In the genomic region with DNA sequence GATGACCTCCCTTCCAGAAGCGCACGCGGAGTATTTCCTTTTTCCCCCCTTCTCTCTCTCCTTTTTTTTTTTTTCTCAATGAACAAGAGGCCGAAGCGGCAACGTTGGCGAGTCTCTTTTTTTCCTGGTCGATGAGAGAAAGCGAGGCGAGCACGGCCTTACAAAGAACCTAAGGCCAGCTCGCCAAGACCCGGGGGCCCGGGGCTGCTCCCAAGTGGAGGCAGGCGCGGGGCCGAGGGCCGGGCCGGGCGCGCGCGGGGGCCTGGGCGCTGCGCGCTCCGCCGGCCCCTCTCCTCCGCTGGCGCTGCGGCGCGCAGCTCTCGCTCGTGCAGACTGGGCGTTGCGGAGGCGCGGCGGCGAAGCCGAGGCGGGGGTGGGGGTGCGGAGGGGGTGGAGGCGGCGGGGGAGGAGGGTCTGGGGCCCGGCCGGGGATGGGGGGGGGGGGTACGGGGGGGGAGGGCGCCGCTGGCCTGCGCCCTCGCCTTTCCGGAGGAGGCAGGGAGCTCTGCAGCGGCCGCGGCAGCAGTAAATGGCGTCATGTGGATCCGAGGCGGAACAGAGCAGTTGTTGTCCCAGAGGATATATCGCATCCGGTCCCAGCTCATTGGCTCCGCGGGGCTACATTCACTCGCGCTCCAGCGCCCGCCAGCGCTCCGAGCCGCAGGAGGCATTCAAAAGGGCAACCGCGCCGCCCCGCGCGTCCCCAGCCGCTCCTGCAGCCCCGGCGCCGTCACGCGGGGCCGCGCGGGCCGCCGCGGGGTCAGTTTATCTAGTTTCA, we compare ENCODE assay signal across 8 mouse cellular contexts. TPM values are rescaled to one million over a fixed set of nuclear protein-coding genes. Genes with fewer than 3 reads are reported as not detected.
DNase-seq lines count a peak whose midpoint lies in the region; ATAC-seq lines count a peak whose summit lies in the region.

A gene (minus strand): TSS at position 29 of the 778 bp plus-strand sequence.

- peaks cover 12% of the 10 kb centered on the region; the same call in 1 of the 2 replicates for H3K4me1 ChIP-seq in embryonic facial prominence, embryonic 14.5 days (ENCODE audit: control insufficient read depth, insufficient read depth, low read length)
- peaks cover 16% of the 10 kb centered on the region for H3K4me1 ChIP-seq in heart, embryonic 10.5 days
- peaks cover 24% of the 10 kb centered on the region for H3K4me1 ChIP-seq in kidney, embryonic 16.5 days (ENCODE audit: insufficient read depth, low read length)

- WGBS in embryonic facial prominence, embryonic 14.5 days: under 1% methylated on average over 54 of the region's 89 CpGs
- WGBS in heart, embryonic 10.5 days: under 1% methylated on average over 66 of the region's 89 CpGs
- 0% methylated on average over 54 of the region's 89 CpGs for WGBS in kidney, embryonic 16.5 days

- peak within 1 kb of the TSS; percentile 97 for H3K9ac ChIP-seq in embryonic facial prominence, embryonic 14.5 days (ENCODE audit: low read depth, low read length)
- H3K9ac ChIP-seq in kidney, embryonic 16.5 days (replicated peaks; ENCODE audit: low read length): peak within 1 kb of the TSS; percentile 99

- H3K9me3 ChIP-seq in embryonic facial prominence, embryonic 14.5 days (ENCODE audit: control insufficient read depth, low read length): no peaks in the 10 kb centered on the region
- no peaks in the 10 kb centered on the region for H3K9me3 ChIP-seq in heart, embryonic 10.5 days
- no peaks in the 10 kb centered on the region for H3K9me3 ChIP-seq in kidney, embryonic 16.5 days (ENCODE audit: low read length)

- no peaks in the 10 kb centered on the region for H3K27me3 ChIP-seq in embryonic facial prominence, embryonic 14.5 days (replicated peaks; ENCODE audit: control insufficient read depth, insufficient read depth, low read length)
- no peaks in the 10 kb centered on the region for H3K27me3 ChIP-seq in heart, embryonic 10.5 days (ENCODE audit: insufficient read depth, poor library complexity, severe bottlenecking)
- H3K27me3 ChIP-seq in kidney, embryonic 16.5 days (ENCODE audit: insufficient read depth, low read length): no peaks in the 10 kb centered on the region
- H3K27me3 ChIP-seq in splenic B cell, adult 2 months (ENCODE audit: control insufficient read depth, insufficient read depth, low read length, poor library complexity, severe bottlenecking): no peaks in the 10 kb centered on the region

- peak within 1 kb of the TSS; percentile 98 for H3K4me2 ChIP-seq in embryonic facial prominence, embryonic 14.5 days (ENCODE audit: low read depth, low read length)
- peak within 1 kb of the TSS; percentile 93 for H3K4me2 ChIP-seq in kidney, embryonic 16.5 days (replicated peaks; ENCODE audit: low read depth, low read length)

- H3K4me3 ChIP-seq in embryonic facial prominence, embryonic 14.5 days (ENCODE audit: low read depth, low read length): peak within 1 kb of the TSS; percentile 77
- H3K4me3 ChIP-seq in heart, embryonic 10.5 days: peak within 1 kb of the TSS; percentile 90
- H3K4me3 ChIP-seq in kidney, embryonic 16.5 days (ENCODE audit: low read length): peak within 1 kb of the TSS; percentile 94

- peak; percentile 45 to 47 for DNase-seq in spleen, adult 18-20 months
- no peak for DNase-seq in spleen, adult 12 weeks (ENCODE audit: low spot score)
- DNase-seq in embryonic facial prominence, embryonic 14.5 days (ENCODE audit: low spot score): peak; percentile 99
- DNase-seq in heart, embryonic 10.5 days (ENCODE audit: low spot score): peak; percentile 97
- peak; percentile 82 for DNase-seq in liver
- DNase-seq in splenic B cell, adult 2 months (ENCODE audit: low read depth, low spot score): peak; percentile 74

- peak; percentile 95 for ATAC-seq in embryonic facial prominence, embryonic 14.5 days (ENCODE audit: low read depth)
- ATAC-seq in kidney, embryonic 16.5 days (ENCODE audit: low FRiP score, low TSS enrichment): peak; percentile 95
- ATAC-seq in monocyte, adult 5-6 weeks (replicated peaks; ENCODE audit: insufficient number of reproducible peaks, low FRiP score, low TSS enrichment, poor library complexity, severe bottlenecking): peak; percentile 62

- peaks cover 15% of the 10 kb centered on the region for H3K36me3 ChIP-seq in embryonic facial prominence, embryonic 14.5 days (ENCODE audit: control insufficient read depth, insufficient read depth, low read length)
- peaks cover 11% of the 10 kb centered on the region for H3K36me3 ChIP-seq in heart, embryonic 10.5 days
- peaks cover 9% of the 10 kb centered on the region; the same call in 1 of the 2 replicates for H3K36me3 ChIP-seq in kidney, embryonic 16.5 days (ENCODE audit: insufficient read depth, low read length)
- H3K36me3 ChIP-seq in splenic B cell, adult 2 months (ENCODE audit: control insufficient read depth, insufficient read depth, low read length, poor library complexity, severe bottlenecking): no peaks in the 10 kb centered on the region

- H3K27ac ChIP-seq in embryonic facial prominence, embryonic 14.5 days (replicated peaks; ENCODE audit: low read depth, low read length): peak within 1 kb of the TSS; percentile 99
- peak within 1 kb of the TSS; percentile 98 for H3K27ac ChIP-seq in heart, embryonic 10.5 days
- H3K27ac ChIP-seq in kidney, embryonic 16.5 days (ENCODE audit: low read length): peak within 1 kb of the TSS; percentile 100

RNA-seq across cellular contexts. Expression of the gene that starts here (rescaled TPM):
- polyA plus RNA-seq in embryonic facial prominence, embryonic 14.5 days (2014; fragmentation: Nextera tagmentation; extraction: Ambion mirVana): 53.9 and 65.2 TPM in 2 replicates
- polyA plus RNA-seq in heart, embryonic 10.5 days (2016; fragmentation: Nextera tagmentation; extraction: Ambion mirVana): 23.9 and 48.3 TPM in 2 replicates
- polyA plus RNA-seq in kidney, embryonic 16.5 days (2015; fragmentation: Nextera tagmentation; extraction: Ambion mirVana): 40.1 and 49.0 TPM in 2 replicates
- 81.2 to 123 TPM (median 94.5 TPM) in 3 replicates for total RNA-seq in monocyte, adult 5-6 weeks (2017)
